ENCODE assay signal across 12 mouse cellular contexts in genomic region chr7:44636684-44637083, GRCm38 (mm10). TPM values are rescaled to one million over a fixed set of nuclear protein-coding genes. Genes with fewer than 3 reads are reported as not detected.
"Had no signal": no experiment of that assay in that cellular context is flagged by ENCODE, and none has a peak within 500 bp of the region (broad histone marks: within the 10 kb centered on the region; RNA-seq: fewer than 3 reads in every experiment).

No protein-coding gene starts in this region.

- H3K9ac ChIP-seq: kidney, embryonic 15.5 days; limb, embryonic 13.5 days; liver, embryonic 14.5 days; midbrain, embryonic 13.5 days had no signal

- H3K4me1 ChIP-seq: limb, embryonic 13.5 days had no signal

- H3K36me3 ChIP-seq: kidney, embryonic 15.5 days; limb, embryonic 13.5 days; midbrain, embryonic 13.5 days had no signal

- H3K4me2 ChIP-seq: kidney, embryonic 15.5 days; limb, embryonic 13.5 days; midbrain, embryonic 13.5 days had no signal

- H3K27ac ChIP-seq: kidney, embryonic 15.5 days; limb, embryonic 13.5 days; liver, embryonic 14.5 days; midbrain, embryonic 13.5 days had no signal

- H3K4me3 ChIP-seq: kidney, embryonic 15.5 days; limb, embryonic 13.5 days; midbrain, embryonic 13.5 days had no signal

- DNase-seq: kidney, adult 2 months; kidney, postnatal 14 days; lung, adult 18-20 months; lung, postnatal 36 days; thymus, adult 2 months; thymus, postnatal 25 days had no signal

- ATAC-seq: intestine, embryonic 16.5 days; midbrain, embryonic 13.5 days had no signal

- H3K9me3 ChIP-seq: kidney, embryonic 15.5 days; limb, embryonic 13.5 days; midbrain, embryonic 13.5 days had no signal

RNA-seq across cellular contexts. Expression of gene Myh14, which starts 34.0 kb away (rescaled TPM):
- total RNA-seq: megakaryocyte progenitor cell, adult 5-6 weeks had no signal
